Mouse (Mus musculus) bone marrow, adult 2 months (tissue): Measurements from ENCODE around the gene Slc46a3. TPM values are rescaled to one million over a fixed set of nuclear protein-coding genes. Genes with fewer than 3 reads are reported as not detected.
"Not testable (repeated sequence)": the region's sequence is repeated elsewhere in the genome, so short reads cannot be mapped to it uniquely, and the experiment has no call there.

Experiments used
- H3K27ac ChIP-seq: fragments of 200-500 bp; 2 replicates; pipeline ENCODE4 v1.5.1; 2012; ENCODE audit warnings: low read depth, mild to moderate bottlenecking, control low read depth, inconsistent platforms, low read length; ENCODE audit not compliant: control insufficient read depth, poor library complexity, insufficient read depth
- H3K4me1 ChIP-seq: fragments of 200-500 bp; 2 replicates; pipeline ENCODE4 v1.6.1; 2011; ENCODE audit warnings: low read length; ENCODE audit not compliant: control insufficient read depth, insufficient read depth
- H3K4me3 ChIP-seq: fragments of 200-500 bp; replicated peaks from 2 replicates; pipeline ENCODE3; 2011; ENCODE audit warnings: mild to moderate bottlenecking, low read depth, low read length, control low read depth; ENCODE audit not compliant: control insufficient read depth
- CTCF ChIP-seq: fragments of 200-500 bp; IDR thresholded peaks from 2 replicates; pipeline ENCODE4 v1.5.1; 2011; ENCODE audit warnings: low read length, control low read depth; ENCODE audit not compliant: control insufficient read depth, insufficient read depth
- POLR2A ChIP-seq: fragments of 200-500 bp; IDR thresholded peaks from 2 replicates; pipeline ENCODE4 v1.6.1; 2011; ENCODE audit warnings: low read depth, mild to moderate bottlenecking, control low read depth, low read length, borderline replicate concordance; ENCODE audit not compliant: control insufficient read depth
- WGBS: fragments of 180-500 bp; shearing (Covaris S2); methylation state at CpG from one replicate; pipeline ENCODE4 v1.1.7; 2018; 5-methylcytosine and 5-hydroxymethylcytosine counted together
- polyA plus RNA-seq: library from polyadenylated mRNA; stranded (reverse); fragments of >200 nt; gene quantifications from 2 replicates; pipeline ENCODE4 v1.2.4, GENCODE M21; 2011; ENCODE audit warnings: low replicate concordance; ENCODE audit not compliant: missing spikeins, insufficient read depth, insufficient read length

Slc46a3 gene
- polyA plus RNA-seq, 1 experiment: 22.2 TPM

DNA sequence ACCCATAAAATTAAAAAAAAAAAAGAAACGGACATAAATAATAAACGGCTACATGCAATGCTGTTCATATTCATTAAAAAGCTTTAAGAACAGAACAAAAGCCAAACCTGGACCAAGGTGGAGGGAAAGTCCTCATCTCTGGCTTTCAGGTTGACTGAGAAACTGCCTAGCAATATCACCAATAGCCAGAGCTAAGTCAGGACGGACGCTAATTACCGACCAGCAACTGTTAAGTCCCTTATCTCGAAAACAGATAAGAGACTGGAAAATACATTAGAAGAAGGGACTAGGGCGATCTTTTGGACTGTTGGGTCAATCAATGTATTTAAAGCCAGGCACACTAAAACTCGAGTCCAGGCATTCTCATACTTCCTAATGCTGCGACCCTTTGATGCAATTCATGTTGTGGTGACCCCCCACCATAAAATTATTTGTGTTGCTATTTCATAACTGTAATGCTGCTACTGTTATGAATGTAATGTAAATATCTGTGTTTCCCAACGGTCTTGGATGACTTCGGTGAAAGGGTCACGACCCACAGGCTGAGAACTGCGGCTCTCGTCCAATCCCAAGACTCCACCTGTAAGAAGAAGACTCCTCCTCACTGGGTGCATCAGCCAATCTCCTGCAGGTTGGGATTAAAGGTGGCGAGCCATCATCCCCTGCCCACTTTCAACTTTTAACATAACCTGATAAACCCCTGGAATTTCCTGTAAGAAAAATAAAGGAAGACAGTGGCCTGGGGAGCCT lies 7.6 kb upstream of the Slc46a3 start:
- WGBS: 70% methylated on average over 15 of the region's 15 CpGs
- H3K27ac ChIP-seq: no peak overlapping the region
- H3K4me1 ChIP-seq: no peaks in the 10 kb centered on the region
- TF ChIP-seq POLR2A (no peak), CTCF (no peak)
- H3K4me3 ChIP-seq: no peak overlapping the region

GRCm38 (mm10) chr5:147898968-147899549 lies 4.4 kb upstream of the Slc46a3 start:
- TF ChIP-seq POLR2A (no peak), CTCF (no peak)
- H3K4me1 ChIP-seq: no peaks in the 10 kb centered on the region; the same call in 1 of the 2 replicates
- H3K27ac ChIP-seq: no peak overlapping the region
- 57% methylated on average over 4 of the region's 4 CpGs for WGBS
- H3K4me3 ChIP-seq: no peak overlapping the region

GRCm38 (mm10) chr5:147898254-147898653 lies 3.6 kb upstream of the Slc46a3 start:
- 76% methylated on average over 2 of the region's 2 CpGs for WGBS
- TF ChIP-seq POLR2A (no peak), CTCF (no peak)
- Histone ChIP-seq H3K27ac (no peak overlapping the region), H3K4me3 (no peak overlapping the region), H3K4me1 (no peaks in the 10 kb centered on the region; the same call in 1 of the 2 replicates)

GRCm38 (mm10) chr5:147896501-147896900 lies 1.9 kb upstream of the Slc46a3 start:
- not testable (repeated sequence) for H3K4me1 ChIP-seq, H3K27ac ChIP-seq, H3K4me3 ChIP-seq
- 6% methylated on average over 4 of the region's 4 CpGs for WGBS

- no peak overlapping the region for H3K4me3 ChIP-seq
- H3K4me1 ChIP-seq: no peaks in the 10 kb centered on the region; the same call in 1 of the 2 replicates
- H3K27ac ChIP-seq: no peak overlapping the region
- no peak; the same call in 1 of the 2 replicates for TF ChIP-seq POLR2A
- TF ChIP-seq CTCF: no peak
- 3% methylated on average over 16 of the region's 16 CpGs for WGBS
Measured at GRCm38 (mm10) chr5:147895436-147896198, 1.0 kb upstream of the Slc46a3 start.

GRCm38 (mm10) chr5:147893766-147894454 lies 705 bp downstream of the Slc46a3 start:
- Histone ChIP-seq H3K27ac (peak overlapping the region; percentile 58), H3K4me3 (peak overlapping the region; percentile 71), H3K4me1 (no peaks in the 10 kb centered on the region; the same call in 1 of the 2 replicates)
- no peak for TF ChIP-seq CTCF
- no peak for TF ChIP-seq POLR2A
- 9% methylated on average over 25 of the region's 25 CpGs for WGBS

DNA sequence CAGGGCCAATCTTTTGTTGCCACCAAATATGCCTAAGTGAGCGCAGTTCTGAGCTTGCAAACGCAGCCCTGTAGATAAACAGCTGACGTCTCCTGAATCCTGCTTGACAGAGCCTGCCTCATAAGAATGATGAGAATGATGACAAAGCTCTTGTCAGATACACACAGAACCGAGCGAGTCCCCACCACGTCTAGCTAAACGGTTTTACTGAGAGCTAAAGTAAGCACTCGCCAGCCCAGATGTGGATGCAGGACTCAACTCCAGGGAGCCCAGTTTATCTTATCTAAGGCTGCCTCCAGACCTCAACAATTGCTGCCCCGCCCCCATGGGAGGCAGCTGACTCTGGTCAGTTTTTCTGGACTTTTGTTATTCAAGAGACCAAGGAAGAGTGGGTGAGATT lies 1.5 kb downstream of the Slc46a3 start:
- H3K4me1 ChIP-seq: no peaks in the 10 kb centered on the region; the same call in 1 of the 2 replicates
- H3K27ac ChIP-seq: peak overlapping the region; percentile 5; the same call in 1 of the 2 replicates
- no peak for TF ChIP-seq CTCF
- TF ChIP-seq POLR2A: no peak
- WGBS: 58% methylated on average over 9 of the region's 9 CpGs
- peak overlapping the region; percentile 7 for H3K4me3 ChIP-seq

DNA sequence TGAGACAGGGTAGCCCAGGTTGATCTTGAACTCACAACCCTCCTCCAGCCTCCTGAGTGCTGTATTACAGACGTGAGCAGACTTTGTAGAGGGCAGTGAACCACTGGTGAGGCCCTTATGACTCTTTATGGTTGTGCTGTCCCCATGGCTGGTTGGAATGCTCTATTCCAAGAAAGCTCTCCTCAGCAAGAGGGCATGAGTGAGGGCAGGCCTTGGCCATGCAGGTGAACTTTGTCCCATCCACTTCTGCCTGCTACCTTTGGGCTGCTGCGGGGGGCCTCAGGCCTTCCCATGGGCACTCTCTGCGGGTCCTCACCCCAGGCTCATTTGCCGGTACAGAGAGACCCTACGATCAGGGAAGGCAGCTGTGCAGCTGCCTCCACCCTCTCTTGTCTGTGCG lies 1.9 kb downstream of the Slc46a3 start:
- WGBS: 65% methylated on average over 6 of the region's 6 CpGs
- H3K4me1 ChIP-seq: no peaks in the 10 kb centered on the region; the same call in 1 of the 2 replicates
- peak overlapping the region; percentile 5; the same call in 1 of the 2 replicates for H3K27ac ChIP-seq
- TF ChIP-seq CTCF (no peak), POLR2A (0 out of 2 replicates have a peak, but pooled peaks have one; percentile 11)
- H3K4me3 ChIP-seq: no peak overlapping the region
